Mouse (Mus musculus) neural tube, embryonic 11.5 days (tissue): Measurements from ENCODE around the gene Vgll4. TPM values are rescaled to one million over a fixed set of nuclear protein-coding genes. Genes with fewer than 3 reads are reported as not detected.
A peak's percentile ranks its signal among the peaks of the same experiment; 100 is the strongest.
"Not testable (repeated sequence)": the region's sequence is repeated elsewhere in the genome, so short reads cannot be mapped to it uniquely, and the experiment has no call there.

Experiments
- ATAC-seq: fragments of 200-750 bp; cut with Nextera tagmentation; 2 replicates; pipeline ENCODE4 v1.8.0; 2017; ENCODE audit warnings: moderate number of reproducible peaks, mild to moderate bottlenecking, moderate TSS enrichment, moderate library complexity; ENCODE audit not compliant: insufficient read depth, low FRiP score, low TSS enrichment
- DNase-seq: peaks from one replicate; pipeline ENCODE4 v3.0.0-alpha.2; 2015; ENCODE audit warnings: low spot score
- H3K27ac ChIP-seq: fragments of 300-500 bp; sonication (generic); 2 replicates; pipeline ENCODE4 v1.5.1; 2014; ENCODE audit warnings: low read depth, mild to moderate bottlenecking, low read length
- H3K27me3 ChIP-seq: fragments of 300-500 bp; sonication (generic); 2 replicates; pipeline ENCODE4 v1.6.1; 2014; ENCODE audit warnings: mild to moderate bottlenecking, low read length, mixed read lengths; ENCODE audit not compliant: control insufficient read depth, insufficient read depth
- H3K36me3 ChIP-seq: fragments of 300-500 bp; sonication (generic); 2 replicates; pipeline ENCODE4 v1.6.1; 2014; ENCODE audit warnings: mild to moderate bottlenecking, low read length, moderate library complexity, mixed read lengths; ENCODE audit not compliant: control insufficient read depth, insufficient read depth
- H3K4me1 ChIP-seq: fragments of 300-500 bp; sonication (generic); 2 replicates; pipeline ENCODE4 v1.6.1; 2014; ENCODE audit warnings: low read length, mixed read lengths; ENCODE audit not compliant: control insufficient read depth, insufficient read depth
- H3K4me2 ChIP-seq: fragments of 300-500 bp; sonication (generic); 2 replicates; pipeline ENCODE4 v1.6.1; 2014; ENCODE audit warnings: low read depth, mild to moderate bottlenecking, moderate library complexity
- H3K4me3 ChIP-seq: fragments of 300-500 bp; sonication (generic); 2 replicates; pipeline ENCODE4 v1.5.1; 2014; ENCODE audit warnings: low read depth, low read length
- H3K9ac ChIP-seq: fragments of 300-500 bp; sonication (generic); 2 replicates; pipeline ENCODE4 v1.6.1; 2014; ENCODE audit warnings: mild to moderate bottlenecking, low read length
- H3K9me3 ChIP-seq: fragments of 300-500 bp; sonication (generic); 2 replicates; pipeline ENCODE4 v1.6.1; 2016; ENCODE audit warnings: low read length; ENCODE audit not compliant: control insufficient read depth
- WGBS: fragments of 180-500 bp; shearing (Covaris S2); extraction: QIAGEN DNeasy Blood & Tissue Kit; methylation state at CpG from one replicate; pipeline ENCODE4 v1.1.7; 2014; 5-methylcytosine and 5-hydroxymethylcytosine counted together
- polyA plus RNA-seq: library from polyadenylated mRNA; unstranded; fragments of >200 nt; fragmentation: Nextera tagmentation; extraction: Ambion mirVana; gene quantifications from 2 replicates; pipeline ENCODE4 v1.2.1, GENCODE M21; 2014

The Vgll4 gene
- polyA plus RNA-seq, 1 experiment from 2014 or later = 62.3 TPM

GRCm38 (mm10) chr6:114930038-114930591, 39.7 kb downstream of the Vgll4 start:
- no peak overlapping the region for H3K4me3 ChIP-seq
- H3K27me3 ChIP-seq = no peaks in the 10 kb centered on the region
- no peaks in the 10 kb centered on the region for H3K36me3 ChIP-seq
- no peak overlapping the region for H3K9ac ChIP-seq
- H3K9me3 ChIP-seq = peaks cover 2% of the 10 kb centered on the region; the same call in 1 of the 2 replicates
- peaks cover 4% of the 10 kb centered on the region for H3K4me1 ChIP-seq
- WGBS = 24% methylated on average over 11 of the region's 11 CpGs
- ATAC-seq (no peak), DNase-seq (no peak)
- no peak overlapping the region for H3K27ac ChIP-seq
- peak overlapping the region; percentile 19; the same call in 1 of the 2 replicates for H3K4me2 ChIP-seq

GRCm38 (mm10) chr6:114929346-114929745, 40.4 kb downstream of the Vgll4 start:
- H3K4me2 ChIP-seq = no peak overlapping the region
- H3K9me3 ChIP-seq = peaks cover 2% of the 10 kb centered on the region; the same call in 1 of the 2 replicates
- no peaks in the 10 kb centered on the region for H3K27me3 ChIP-seq
- H3K9ac ChIP-seq = no peak overlapping the region
- ATAC-seq (0 out of 2 replicates have a peak, but pooled peaks have one; percentile 33), DNase-seq (peak; percentile 57)
- H3K4me3 ChIP-seq = no peak overlapping the region
- peaks cover 4% of the 10 kb centered on the region for H3K4me1 ChIP-seq
- no peak overlapping the region for H3K27ac ChIP-seq
- no peaks in the 10 kb centered on the region for H3K36me3 ChIP-seq

- H3K27me3 ChIP-seq = no peaks in the 10 kb centered on the region
- WGBS = 9% methylated on average over 4 of the region's 4 CpGs
- peaks cover 2% of the 10 kb centered on the region; the same call in 1 of the 2 replicates for H3K9me3 ChIP-seq
- H3K27ac ChIP-seq = no peak overlapping the region
- DNase-seq (peak; percentile 76), ATAC-seq (no peak)
- no peak overlapping the region for H3K4me2 ChIP-seq
- H3K9ac ChIP-seq = no peak overlapping the region
- H3K4me3 ChIP-seq = no peak overlapping the region
- H3K4me1 ChIP-seq = peaks cover 4% of the 10 kb centered on the region
- no peaks in the 10 kb centered on the region for H3K36me3 ChIP-seq
Observed at GRCm38 (mm10) chr6:114928462-114928861, 41.3 kb downstream of the Vgll4 start.

- no peak for DNase-seq
- Histone ChIP-seq H3K9me3 (peaks cover 2% of the 10 kb centered on the region; the same call in 1 of the 2 replicates), H3K9ac (no peak overlapping the region), H3K36me3 (no peaks in the 10 kb centered on the region), H3K27me3 (no peaks in the 10 kb centered on the region), H3K27ac (no peak overlapping the region), H3K4me1 (peaks cover 4% of the 10 kb centered on the region), H3K4me3 (no peak overlapping the region), H3K4me2 (no peak overlapping the region)
- no peak for ATAC-seq
- 83% methylated on average over 5 of the region's 5 CpGs for WGBS
Observed at GRCm38 (mm10) chr6:114927400-114927799, 42.4 kb downstream of the Vgll4 start.

GRCm38 (mm10) chr6:114926369-114927157, 43.2 kb downstream of the Vgll4 start:
- Histone ChIP-seq H3K4me1 (peaks cover 4% of the 10 kb centered on the region), H3K36me3 (no peaks in the 10 kb centered on the region), H3K9ac (no peak overlapping the region), H3K27me3 (no peaks in the 10 kb centered on the region), H3K27ac (no peak overlapping the region), H3K4me2 (no peak overlapping the region), H3K4me3 (no peak overlapping the region), H3K9me3 (peaks cover 2% of the 10 kb centered on the region; the same call in 1 of the 2 replicates)
- DNase-seq = no peak
- no peak for ATAC-seq
- 48% methylated on average over 6 of the region's 6 CpGs for WGBS

GRCm38 (mm10) chr6:114925196-114925595, 44.6 kb downstream of the Vgll4 start:
- H3K9ac ChIP-seq = no peak overlapping the region
- peaks cover 2% of the 10 kb centered on the region; the same call in 1 of the 2 replicates for H3K9me3 ChIP-seq
- no peaks in the 10 kb centered on the region for H3K36me3 ChIP-seq
- no peaks in the 10 kb centered on the region for H3K27me3 ChIP-seq
- no peak overlapping the region for H3K4me2 ChIP-seq
- WGBS = 86% methylated on average over 4 of the region's 4 CpGs
- no peak for ATAC-seq
- H3K4me1 ChIP-seq = peaks cover 4% of the 10 kb centered on the region
- no peak overlapping the region for H3K27ac ChIP-seq
- no peak overlapping the region for H3K4me3 ChIP-seq
- no peak for DNase-seq

GRCm38 (mm10) chr6:114922355-114923096, 47.3 kb downstream of the Vgll4 start:
- not testable (repeated sequence) for H3K4me3 ChIP-seq, H3K36me3 ChIP-seq, H3K27ac ChIP-seq, ATAC-seq, H3K4me2 ChIP-seq, H3K9me3 ChIP-seq, H3K9ac ChIP-seq, DNase-seq, H3K27me3 ChIP-seq
- H3K4me1 ChIP-seq = peaks cover 24% of the 10 kb centered on the region
- 76% methylated on average over 7 of the region's 7 CpGs for WGBS

GRCm38 (mm10) chr6:114921632-114922354, 48.0 kb downstream of the Vgll4 start:
- Histone ChIP-seq H3K36me3 (no peaks in the 10 kb centered on the region), H3K9ac (peak overlapping the region; percentile 89), H3K27ac (peak overlapping the region; percentile 40), H3K4me3 (peak overlapping the region; percentile 58), H3K4me2 (peak overlapping the region; percentile 74), H3K9me3 (peaks cover under 1% of the 10 kb centered on the region; the same call in 1 of the 2 replicates), H3K4me1 (peaks cover 30% of the 10 kb centered on the region), H3K27me3 (no peaks in the 10 kb centered on the region)
- WGBS = 8% methylated on average over 15 of the region's 15 CpGs
- DNase-seq (peak; percentile 89), ATAC-seq (peak; percentile 88)
